Mouse (Mus musculus): ENCODE data around the gene Cfap77. TPM values are rescaled to one million over a fixed set of nuclear protein-coding genes. Genes with fewer than 3 reads are reported as not detected.
"Not testable (repeated sequence)": the region's sequence is repeated elsewhere in the genome, so short reads cannot be mapped to it uniquely, and the experiment has no call there.

Gene Cfap77
- polyA plus RNA-seq, 1 experiment from 2014 or later = 0.18 TPM

- no peaks in the 10 kb centered on the region for H3K27me3 ChIP-seq (ENCODE audit: control insufficient read depth, insufficient read depth, low read length)
- no peak overlapping the region for H3K4me2 ChIP-seq (ENCODE audit: low read length)
- H3K4me3 ChIP-seq (ENCODE audit: control insufficient read depth in 1 of 2, insufficient read depth in 1 of 2, low read depth in 1 of 2, low read length in 2 of 2) = no peak overlapping the region
- ATAC-seq (ENCODE audit: insufficient number of reproducible peaks, insufficient read depth, low FRiP score, low read depth) = no peak
- H3K27ac ChIP-seq (replicated peaks in 1 of 2; ENCODE audit: control insufficient read depth in 1 of 2, insufficient read depth in 1 of 2, low read depth in 2 of 2, low read length in 2 of 2) = no peak overlapping the region
- no peaks in the 10 kb centered on the region for H3K9me3 ChIP-seq (ENCODE audit: control insufficient read depth, low read length)
- 62% methylated on average over 4 of the region's 4 CpGs for WGBS
- H3K9ac ChIP-seq (ENCODE audit: low read length) = no peak overlapping the region
- H3K36me3 ChIP-seq (ENCODE audit: control insufficient read depth, insufficient read depth, low read length) = no peaks in the 10 kb centered on the region
- no peaks in the 10 kb centered on the region for H3K4me1 ChIP-seq (ENCODE audit: control insufficient read depth in 2 of 2, insufficient read depth in 2 of 2, low read length in 2 of 2)
These were observed 41.9 kb upstream of the Cfap77 start for GRCm38 (mm10) chr2:29096751-29097150.

GRCm38 (mm10) chr2:29095674-29096073 is 40.8 kb upstream of the Cfap77 start:
- ATAC-seq (ENCODE audit: insufficient number of reproducible peaks, insufficient read depth, low FRiP score, low read depth) = no peak
- Histone ChIP-seq H3K9me3 (ENCODE audit: control insufficient read depth, low read length) (no peaks in the 10 kb centered on the region), H3K4me3 (ENCODE audit: control insufficient read depth in 1 of 2, insufficient read depth in 1 of 2, low read depth in 1 of 2, low read length in 2 of 2) (no peak overlapping the region), H3K36me3 (ENCODE audit: control insufficient read depth, insufficient read depth, low read length) (no peaks in the 10 kb centered on the region), H3K4me1 (ENCODE audit: control insufficient read depth in 2 of 2, insufficient read depth in 2 of 2, low read length in 2 of 2) (no peaks in the 10 kb centered on the region), H3K4me2 (ENCODE audit: low read length) (no peak overlapping the region), H3K9ac (ENCODE audit: low read length) (no peak overlapping the region), H3K27me3 (ENCODE audit: control insufficient read depth, insufficient read depth, low read length) (no peaks in the 10 kb centered on the region), H3K27ac (replicated peaks in 1 of 2; ENCODE audit: control insufficient read depth in 1 of 2, insufficient read depth in 1 of 2, low read depth in 2 of 2, low read length in 2 of 2) (no peak overlapping the region)
- WGBS = 92% methylated on average over 8 of the region's 8 CpGs

GRCm38 (mm10) chr2:29089276-29089675 is 34.4 kb upstream of the Cfap77 start:
- not testable (repeated sequence) for H3K4me1 ChIP-seq (ENCODE audit: control insufficient read depth in 2 of 2, insufficient read depth in 2 of 2, low read length in 2 of 2); H3K27ac ChIP-seq (replicated peaks in 1 of 2; ENCODE audit: control insufficient read depth in 1 of 2, insufficient read depth in 1 of 2, low read depth in 2 of 2, low read length in 2 of 2); H3K9ac ChIP-seq (ENCODE audit: low read length); H3K4me3 ChIP-seq (ENCODE audit: control insufficient read depth in 1 of 2, insufficient read depth in 1 of 2, low read depth in 1 of 2, low read length in 2 of 2); H3K27me3 ChIP-seq (ENCODE audit: control insufficient read depth, insufficient read depth, low read length); H3K9me3 ChIP-seq (ENCODE audit: control insufficient read depth, low read length); H3K4me2 ChIP-seq (ENCODE audit: low read length); ATAC-seq (ENCODE audit: insufficient number of reproducible peaks, insufficient read depth, low FRiP score, low read depth)
- peaks cover 25% of the 10 kb centered on the region for H3K36me3 ChIP-seq (ENCODE audit: control insufficient read depth, insufficient read depth, low read length)
- 87% methylated on average over 6 of the region's 6 CpGs for WGBS

- no peak for ATAC-seq (ENCODE audit: insufficient number of reproducible peaks, insufficient read depth, low FRiP score, low read depth)
- Histone ChIP-seq H3K27me3 (ENCODE audit: control insufficient read depth, insufficient read depth, low read length) (no peaks in the 10 kb centered on the region), H3K27ac (replicated peaks in 1 of 2; ENCODE audit: control insufficient read depth in 1 of 2, insufficient read depth in 1 of 2, low read depth in 2 of 2, low read length in 2 of 2) (no peak overlapping the region), H3K9ac (ENCODE audit: low read length) (no peak overlapping the region), H3K4me3 (ENCODE audit: control insufficient read depth in 1 of 2, insufficient read depth in 1 of 2, low read depth in 1 of 2, low read length in 2 of 2) (no peak overlapping the region), H3K4me2 (ENCODE audit: low read length) (no peak overlapping the region), H3K36me3 (ENCODE audit: control insufficient read depth, insufficient read depth, low read length) (peaks cover 57% of the 10 kb centered on the region), H3K9me3 (ENCODE audit: control insufficient read depth, low read length) (no peaks in the 10 kb centered on the region), H3K4me1 (ENCODE audit: control insufficient read depth in 2 of 2, insufficient read depth in 2 of 2, low read length in 2 of 2) (no peaks in the 10 kb centered on the region)
- WGBS = 97% methylated on average over 7 of the region's 7 CpGs
These were observed 31.2 kb upstream of the Cfap77 start for GRCm38 (mm10) chr2:29086026-29086425.

- Histone ChIP-seq H3K9me3 (ENCODE audit: control insufficient read depth, low read length) (no peaks in the 10 kb centered on the region), H3K9ac (ENCODE audit: low read length) (no peak overlapping the region), H3K27me3 (ENCODE audit: control insufficient read depth, insufficient read depth, low read length) (no peaks in the 10 kb centered on the region), H3K4me3 (ENCODE audit: control insufficient read depth in 1 of 2, insufficient read depth in 1 of 2, low read depth in 1 of 2, low read length in 2 of 2) (no peak overlapping the region), H3K36me3 (ENCODE audit: control insufficient read depth, insufficient read depth, low read length) (peaks cover 91% of the 10 kb centered on the region), H3K4me1 (ENCODE audit: control insufficient read depth in 2 of 2, insufficient read depth in 2 of 2, low read length in 2 of 2) (no peaks in the 10 kb centered on the region), H3K27ac (replicated peaks in 1 of 2; ENCODE audit: control insufficient read depth in 1 of 2, insufficient read depth in 1 of 2, low read depth in 2 of 2, low read length in 2 of 2) (no peak overlapping the region), H3K4me2 (ENCODE audit: low read length) (no peak overlapping the region)
- 66% methylated on average over 3 of the region's 3 CpGs for WGBS
- no peak for ATAC-seq (ENCODE audit: insufficient number of reproducible peaks, insufficient read depth, low FRiP score, low read depth)
These were observed 27.1 kb upstream of the Cfap77 start for GRCm38 (mm10) chr2:29081965-29082364.

- Histone ChIP-seq H3K9me3 (ENCODE audit: control insufficient read depth, low read length) (no peaks in the 10 kb centered on the region), H3K9ac (ENCODE audit: low read length) (no peak overlapping the region), H3K4me3 (ENCODE audit: control insufficient read depth in 1 of 2, insufficient read depth in 1 of 2, low read depth in 1 of 2, low read length in 2 of 2) (no peak overlapping the region), H3K4me2 (ENCODE audit: low read length) (no peak overlapping the region), H3K36me3 (ENCODE audit: control insufficient read depth, insufficient read depth, low read length) (peaks cover 91% of the 10 kb centered on the region), H3K27ac (replicated peaks in 1 of 2; ENCODE audit: control insufficient read depth in 1 of 2, insufficient read depth in 1 of 2, low read depth in 2 of 2, low read length in 2 of 2) (no peak overlapping the region; a peak in 1 of 4 replicates), H3K4me1 (ENCODE audit: control insufficient read depth in 2 of 2, insufficient read depth in 2 of 2, low read length in 2 of 2) (no peaks in the 10 kb centered on the region), H3K27me3 (ENCODE audit: control insufficient read depth, insufficient read depth, low read length) (no peaks in the 10 kb centered on the region)
- WGBS = 67% methylated on average over 2 of the region's 2 CpGs
- no peak for ATAC-seq (ENCODE audit: insufficient number of reproducible peaks, insufficient read depth, low FRiP score, low read depth)
These were observed 21.4 kb upstream of the Cfap77 start for GRCm38 (mm10) chr2:29076226-29076625.

- H3K27me3 ChIP-seq (ENCODE audit: control insufficient read depth, insufficient read depth, low read length) = no peaks in the 10 kb centered on the region
- peak overlapping the region; percentile 39 to 51; a peak in 3 of 4 replicates for H3K27ac ChIP-seq (replicated peaks in 1 of 2; ENCODE audit: control insufficient read depth in 1 of 2, insufficient read depth in 1 of 2, low read depth in 2 of 2, low read length in 2 of 2)
- 73% methylated on average over 11 of the region's 11 CpGs for WGBS
- no peaks in the 10 kb centered on the region for H3K4me1 ChIP-seq (ENCODE audit: control insufficient read depth in 2 of 2, insufficient read depth in 2 of 2, low read length in 2 of 2)
- H3K4me3 ChIP-seq (ENCODE audit: control insufficient read depth in 1 of 2, insufficient read depth in 1 of 2, low read depth in 1 of 2, low read length in 2 of 2) = no peak overlapping the region
- H3K4me2 ChIP-seq (ENCODE audit: low read length) = no peak overlapping the region
- H3K36me3 ChIP-seq (ENCODE audit: control insufficient read depth, insufficient read depth, low read length) = peaks cover 91% of the 10 kb centered on the region
- no peaks in the 10 kb centered on the region for H3K9me3 ChIP-seq (ENCODE audit: control insufficient read depth, low read length)
- ATAC-seq (ENCODE audit: insufficient number of reproducible peaks, insufficient read depth, low FRiP score, low read depth) = no peak
- H3K9ac ChIP-seq (ENCODE audit: low read length) = no peak overlapping the region
These were observed 20.6 kb upstream of the Cfap77 start for GRCm38 (mm10) chr2:29075331-29076070.

- H3K27ac ChIP-seq (replicated peaks in 1 of 2; ENCODE audit: control insufficient read depth in 1 of 2, insufficient read depth in 1 of 2, low read depth in 2 of 2, low read length in 2 of 2) = no peak overlapping the region
- no peaks in the 10 kb centered on the region for H3K27me3 ChIP-seq (ENCODE audit: control insufficient read depth, insufficient read depth, low read length)
- H3K4me2 ChIP-seq (ENCODE audit: low read length) = no peak overlapping the region
- no peak for ATAC-seq (ENCODE audit: insufficient number of reproducible peaks, insufficient read depth, low FRiP score, low read depth)
- WGBS = 87% methylated on average over 7 of the region's 7 CpGs
- no peaks in the 10 kb centered on the region for H3K9me3 ChIP-seq (ENCODE audit: control insufficient read depth, low read length)
- no peaks in the 10 kb centered on the region for H3K4me1 ChIP-seq (ENCODE audit: control insufficient read depth in 2 of 2, insufficient read depth in 2 of 2, low read length in 2 of 2)
- H3K36me3 ChIP-seq (ENCODE audit: control insufficient read depth, insufficient read depth, low read length) = peaks cover 91% of the 10 kb centered on the region
- H3K9ac ChIP-seq (ENCODE audit: low read length) = no peak overlapping the region
- H3K4me3 ChIP-seq (ENCODE audit: control insufficient read depth in 1 of 2, insufficient read depth in 1 of 2, low read depth in 1 of 2, low read length in 2 of 2) = no peak overlapping the region
These were observed 19.8 kb upstream of the Cfap77 start for GRCm38 (mm10) chr2:29074676-29075075.
